Mouse (Mus musculus) adrenal gland, adult 18-20 months (tissue): ENCODE results near the gene Ly6g6e. TPM values are rescaled to one million over a fixed set of nuclear protein-coding genes. Genes with fewer than 3 reads are reported as not detected.

ENCODE experiments used
- DNase-seq, 2 experiments: peaks; one replicate each; pipeline ENCODE4 v3.0.0; 2021 to 2022; ENCODE audit warnings: low spot score in 2 of 2
- total RNA-seq, 2 experiments: library from RNA; stranded (reverse); gene quantifications; 1 replicate in 1 of 2; 2 replicates in 1 of 2; pipeline ENCODE4 v1.2.3; 2021

Ly6g6e gene
- total RNA-seq, 2 experiments from 2014 or later = not detected

DNA sequence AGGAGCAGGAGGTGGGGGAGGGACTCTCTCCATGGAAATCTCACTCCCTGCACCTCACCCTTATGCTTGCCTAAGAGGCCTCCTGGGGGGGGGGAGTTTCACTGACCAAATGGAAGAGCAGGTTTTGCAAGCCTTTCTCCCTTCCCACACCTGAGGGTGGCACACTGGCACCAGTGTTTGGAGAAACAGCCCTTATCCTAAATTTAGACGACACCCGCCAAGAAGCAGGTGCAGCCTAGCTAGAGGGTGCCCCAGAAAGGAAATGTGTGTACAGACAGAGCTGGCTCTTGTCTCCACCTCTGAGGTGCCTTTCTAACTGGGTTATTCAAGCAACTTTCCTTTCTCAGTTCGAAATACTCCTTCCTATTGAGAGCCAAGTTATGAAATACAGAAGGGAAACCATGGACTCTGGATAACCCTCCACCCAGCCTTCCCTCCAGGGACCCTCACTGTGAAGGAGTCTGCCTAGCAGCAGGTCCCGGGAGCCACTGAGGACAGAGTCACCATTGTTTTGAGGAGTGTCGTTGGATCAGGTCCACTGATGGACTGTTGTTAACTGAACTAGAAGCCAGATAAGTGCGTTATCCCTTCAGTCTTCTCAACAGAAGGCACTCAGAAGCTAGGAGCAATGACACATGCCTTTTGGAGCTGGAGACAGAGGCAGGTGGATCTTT is 6.0 kb upstream of the Ly6g6e start:
- no peak for DNase-seq

DNA sequence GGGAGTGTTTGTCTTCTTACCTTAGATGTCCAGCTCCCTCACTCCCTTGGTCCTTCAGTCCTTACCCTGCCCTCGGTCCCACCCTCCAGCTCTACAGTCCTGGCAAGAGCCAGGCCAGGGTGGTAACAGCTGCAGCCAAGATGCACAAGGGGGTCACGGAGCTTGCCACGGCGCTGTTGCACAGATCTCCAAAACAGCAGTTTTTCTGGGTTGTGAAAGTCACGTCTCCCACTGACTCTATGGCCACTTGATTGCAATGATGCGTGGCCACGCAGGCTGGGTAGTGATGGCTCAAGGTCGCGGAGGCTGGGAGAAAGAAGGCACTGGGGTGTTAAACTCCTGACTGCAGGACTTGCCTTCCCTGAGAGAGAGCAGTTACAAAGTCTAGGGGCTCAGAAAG is 5.2 kb upstream of the Ly6g6e start:
- DNase-seq = no peak

DNA sequence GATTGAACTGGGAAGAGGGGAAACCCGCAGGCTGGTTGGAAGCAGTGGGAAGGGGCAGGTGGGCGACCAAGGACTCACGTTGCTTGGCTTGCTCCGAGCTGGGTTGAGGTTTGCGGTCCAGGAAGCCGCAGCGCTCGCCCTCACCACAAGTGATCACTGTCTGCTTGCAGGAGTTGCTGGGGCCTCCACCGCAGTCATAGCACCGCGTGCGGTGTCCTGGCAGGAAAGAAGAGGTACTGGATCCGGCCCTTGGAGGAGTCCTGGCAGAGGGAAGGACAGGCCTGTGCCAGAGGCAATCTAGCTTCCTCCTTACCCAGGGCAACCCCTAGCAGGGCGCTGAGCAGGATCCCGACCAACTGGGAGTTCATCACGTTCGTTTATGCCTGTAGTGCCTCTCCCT is 2.6 kb upstream of the Ly6g6e start:
- DNase-seq = no peak

DNA sequence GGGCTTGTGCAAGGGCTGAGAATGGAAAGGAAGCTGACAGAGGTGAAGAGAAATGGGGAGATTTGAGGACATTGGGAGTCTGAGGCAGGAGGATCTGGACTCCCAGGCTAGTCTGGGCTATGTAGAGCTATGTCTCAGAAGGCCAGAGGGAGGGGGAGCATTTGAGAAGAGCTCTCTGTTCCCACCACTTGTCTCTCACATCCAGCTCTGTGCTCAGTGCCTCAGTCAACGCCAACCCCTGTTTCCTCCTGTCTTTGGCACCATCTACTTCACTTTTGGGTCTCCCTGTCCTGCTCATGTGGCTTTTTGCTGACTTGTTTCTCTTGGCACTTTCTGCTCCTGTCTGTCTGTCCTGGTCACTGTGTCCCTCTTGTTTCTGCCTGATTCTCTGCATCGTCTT is 583 bp downstream of the Ly6g6e start:
- no peak for DNase-seq

DNA sequence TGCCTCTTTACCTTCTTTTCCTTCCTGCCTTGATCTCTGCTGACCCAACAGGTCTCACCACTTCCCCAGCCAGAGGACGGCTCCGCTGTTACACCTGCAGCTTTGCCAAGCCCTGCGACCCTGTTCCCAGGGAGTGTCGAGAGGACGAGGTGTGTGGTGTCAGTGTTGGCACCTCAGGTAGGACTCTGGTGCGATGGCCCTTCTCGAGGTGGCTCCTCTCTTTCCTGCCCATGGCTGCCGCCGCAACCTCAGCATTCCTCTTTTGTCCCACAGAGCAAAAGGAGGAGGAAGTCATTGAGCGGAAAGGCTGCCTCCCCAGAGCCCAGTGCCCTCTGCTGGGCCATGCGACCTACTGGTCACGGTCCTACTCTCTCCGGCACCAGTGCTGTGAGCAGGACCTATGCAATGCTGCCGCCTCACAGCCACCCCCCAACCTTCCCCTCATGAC is 1.1 kb downstream of the Ly6g6e start, which contains the start of gene Ly6g6d:
Ly6g6d (minus strand) TSS at position 280 of the 448 bp plus-strand sequence.
- no peak for DNase-seq

DNA sequence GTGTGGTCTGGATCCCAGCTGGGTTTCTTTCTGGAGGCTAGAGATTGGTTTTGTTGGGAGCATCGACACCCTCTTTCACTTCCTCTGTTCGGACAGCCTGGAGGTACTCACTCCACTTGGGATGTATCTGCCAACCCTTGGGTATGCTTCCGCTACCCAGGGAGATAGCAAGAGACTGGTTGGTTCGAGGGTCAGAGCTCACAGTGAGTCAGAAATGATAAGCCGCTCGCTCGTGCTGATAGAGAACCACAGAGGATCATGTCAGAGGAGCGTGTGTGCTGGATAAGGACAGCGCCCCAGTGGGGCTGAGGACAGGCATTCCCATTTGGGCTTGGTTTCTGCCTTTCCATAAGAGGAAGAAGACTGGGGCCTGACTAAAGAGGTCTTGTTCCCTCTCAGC is 3.1 kb downstream of the Ly6g6e start:
- no peak for DNase-seq

DNA sequence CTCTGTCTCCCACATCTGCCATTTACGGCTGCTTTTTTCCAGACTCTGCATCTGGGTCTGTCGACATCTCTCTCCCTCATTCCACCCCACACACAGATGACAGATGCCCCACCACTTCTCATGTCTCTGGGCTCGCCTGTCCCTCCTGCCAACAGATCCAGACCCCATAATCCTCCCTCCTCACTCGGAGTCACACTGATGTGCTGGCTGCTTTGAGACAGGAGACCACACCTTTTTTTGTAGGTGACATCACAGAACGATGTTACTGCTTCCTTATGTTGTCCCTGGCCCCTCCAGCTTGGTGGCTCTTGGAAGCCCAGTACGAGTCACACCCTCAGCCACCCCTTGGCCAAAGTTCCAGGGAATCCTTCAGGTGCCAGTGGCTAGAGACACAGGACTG is 3.5 kb downstream of the Ly6g6e start:
- no peak for DNase-seq

DNA sequence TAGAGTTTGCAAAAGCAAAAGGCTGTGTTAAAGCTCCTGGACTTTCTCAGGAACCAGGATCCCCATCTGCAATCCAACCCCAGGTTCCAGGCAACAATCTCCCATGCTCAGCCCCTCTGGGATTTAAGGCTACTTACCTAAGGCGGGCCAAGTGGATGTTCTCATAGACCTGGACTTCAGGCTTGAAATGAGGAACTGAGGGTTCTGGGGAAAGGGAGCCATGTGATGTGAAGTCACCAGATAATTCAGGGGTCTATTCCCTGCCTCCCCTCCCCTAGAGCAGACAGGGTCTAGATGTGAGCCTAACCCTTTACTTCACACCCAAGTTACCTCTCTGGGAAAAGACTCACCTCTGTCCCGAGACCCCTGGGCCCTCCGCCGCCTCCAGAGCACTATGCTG is 4.0 kb downstream of the Ly6g6e start:
- no peak for DNase-seq

DNA sequence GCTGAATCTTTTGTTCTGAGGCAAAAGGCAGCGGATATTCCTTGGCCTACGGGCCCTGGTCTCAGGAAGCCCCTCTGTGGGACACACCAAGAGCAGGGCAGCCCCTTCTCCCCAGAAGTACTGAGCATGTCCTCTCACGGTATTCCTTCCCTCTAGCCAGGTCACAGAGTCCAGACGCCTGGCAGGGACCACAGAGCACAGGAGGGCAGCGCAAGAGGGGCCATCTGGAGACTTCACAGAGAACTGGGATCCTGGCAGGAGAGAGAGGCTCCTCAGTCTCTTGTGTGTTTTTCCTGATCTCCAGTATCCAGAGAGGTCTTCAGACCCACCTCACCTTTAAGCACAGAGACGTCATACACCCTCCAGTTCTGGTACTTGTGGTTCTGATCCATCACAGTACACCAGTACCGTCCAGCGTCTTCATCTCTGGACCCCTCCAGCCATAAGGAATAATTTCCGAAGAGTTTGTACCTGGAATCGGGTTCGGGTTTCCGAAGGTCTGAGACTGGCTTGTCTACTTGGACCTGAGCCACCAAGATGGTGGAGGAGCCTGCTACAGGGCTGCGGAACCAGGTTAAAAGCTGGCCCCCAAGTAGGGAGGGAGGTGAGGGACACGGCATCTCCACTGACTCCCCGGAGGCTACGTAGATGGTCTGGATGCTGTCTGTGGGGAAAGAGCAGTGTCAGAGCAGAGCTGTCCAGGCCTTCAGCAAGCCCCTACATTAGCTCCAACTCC is 6.3 kb downstream of the Ly6g6e start:
- no peak for DNase-seq

DNA sequence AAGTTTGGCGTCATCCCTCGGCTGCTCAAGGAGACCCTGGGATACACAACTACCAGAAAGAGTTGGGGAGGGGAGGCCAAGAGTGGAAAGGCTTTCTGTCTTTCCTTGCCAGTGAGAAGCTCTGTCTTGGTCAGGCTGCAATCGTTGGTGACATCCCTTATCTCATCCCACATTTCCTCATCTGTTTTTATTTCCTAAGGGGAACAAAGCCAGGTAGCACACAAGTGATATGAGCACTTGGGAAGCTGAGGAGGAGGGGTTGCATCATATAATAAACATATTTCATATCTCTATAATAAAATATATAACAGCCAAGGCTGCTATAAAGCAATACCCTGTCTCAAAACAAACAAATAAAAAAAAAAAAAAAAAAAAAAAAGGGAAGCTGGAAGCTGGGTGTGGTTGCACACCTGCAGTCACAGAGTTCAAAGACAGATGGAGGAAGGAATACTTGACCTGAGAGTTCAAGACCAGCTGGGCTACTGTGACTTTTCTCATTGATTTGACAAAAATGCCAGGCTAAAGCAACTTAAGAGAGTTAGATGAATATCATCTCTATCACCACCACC is 7.3 kb downstream of the Ly6g6e start:
- DNase-seq = no peak

DNA sequence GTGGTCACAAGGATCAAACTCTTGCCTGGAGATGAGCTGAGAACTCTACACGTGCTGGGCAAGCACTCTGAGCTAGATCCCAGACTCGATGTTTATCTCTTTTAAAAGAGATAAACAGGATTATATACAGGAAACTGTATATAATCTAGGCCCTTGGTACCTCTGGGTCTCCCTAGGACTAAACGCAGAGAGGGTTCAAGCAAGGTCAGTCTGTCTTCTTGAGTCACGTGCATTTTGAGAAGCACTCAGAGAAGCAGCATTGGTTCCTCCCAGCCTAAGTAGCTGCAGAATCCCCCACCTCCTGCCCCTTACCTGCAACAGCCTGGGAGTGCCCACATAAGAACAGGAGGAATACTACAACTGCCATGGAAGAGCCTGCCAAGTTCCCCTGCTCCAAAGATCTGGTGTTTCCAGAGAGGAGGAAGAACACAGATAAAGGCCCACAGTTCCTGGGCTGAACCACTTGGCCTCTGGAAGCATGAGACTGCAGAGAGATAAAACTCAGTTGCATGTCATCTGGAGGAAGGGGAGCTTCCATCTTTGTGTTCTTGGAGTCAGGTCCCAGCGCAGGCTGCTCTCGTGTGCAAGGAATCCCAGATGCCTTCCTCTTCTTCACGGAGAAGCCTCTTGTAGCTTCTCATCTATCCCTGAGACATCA is 8.6 kb downstream of the Ly6g6e start, which contains the start of gene Ly6g6f:
Ly6g6f (minus strand) TSS at position 403 of the 658 bp plus-strand sequence.
- no peak for DNase-seq

DNA sequence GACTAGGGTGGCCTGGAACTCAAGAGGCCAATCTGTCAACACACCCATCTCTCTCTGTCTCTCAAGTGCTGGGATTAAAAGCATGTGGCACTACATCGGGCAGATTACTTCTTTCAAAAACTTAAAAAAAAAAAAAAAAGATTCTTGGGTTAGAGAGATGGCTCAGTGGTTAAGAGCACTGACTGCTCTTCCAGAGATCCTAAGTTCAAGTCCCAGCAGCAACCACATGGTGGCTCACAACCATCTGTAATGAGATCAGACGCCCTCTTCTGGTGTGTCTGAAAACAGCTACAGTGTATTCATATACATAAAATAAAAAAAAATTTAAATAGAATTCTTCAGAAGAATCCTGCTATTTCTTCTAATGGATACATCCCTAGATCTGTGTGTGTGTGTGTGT is 11.4 kb downstream of the Ly6g6e start:
- DNase-seq = no peak

DNA sequence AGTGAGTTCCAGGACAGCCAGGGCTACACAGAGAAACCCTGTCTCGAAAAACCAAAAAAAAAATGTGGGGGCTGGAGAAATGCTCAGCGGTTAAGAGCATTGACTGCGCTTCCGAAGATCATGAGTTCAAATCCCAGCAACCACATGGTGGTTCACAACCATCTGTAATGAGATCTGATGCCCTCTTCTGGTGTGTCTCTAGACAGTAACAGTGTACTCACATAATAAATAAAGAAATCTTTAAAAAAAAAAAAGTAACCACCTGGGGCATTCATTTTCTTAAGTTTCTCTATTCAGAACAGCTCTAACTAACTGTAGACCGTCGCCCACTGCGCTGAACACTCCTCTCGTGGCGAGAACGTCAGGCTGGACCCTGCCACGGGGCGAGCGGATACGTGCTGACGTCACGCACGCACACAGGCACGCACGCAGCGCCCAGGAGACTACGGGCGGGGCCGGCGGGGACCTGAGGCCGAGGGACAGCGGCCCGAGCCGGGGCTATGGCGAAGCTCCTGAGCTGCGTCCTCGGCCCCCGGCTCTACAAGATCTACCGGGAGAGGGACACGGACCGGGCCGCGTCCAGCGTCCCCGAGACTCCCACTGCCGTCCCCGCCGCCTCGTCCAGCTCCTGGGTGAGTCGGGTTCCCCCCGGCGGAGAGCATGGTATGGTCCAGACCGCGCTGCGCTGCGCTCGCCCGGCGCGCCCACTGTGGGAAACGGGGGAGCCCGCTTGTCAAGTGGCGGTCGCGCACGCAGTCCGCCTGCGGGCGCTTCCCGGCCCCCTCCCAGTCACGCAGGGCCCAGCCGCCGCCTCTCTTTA is 12.3 kb downstream of the Ly6g6e start, which contains the start of gene Abhd16a:
Abhd16a (plus strand) TSS at position 439 of the 820 bp plus-strand sequence.
- DNase-seq = peak; percentile 89

DNA sequence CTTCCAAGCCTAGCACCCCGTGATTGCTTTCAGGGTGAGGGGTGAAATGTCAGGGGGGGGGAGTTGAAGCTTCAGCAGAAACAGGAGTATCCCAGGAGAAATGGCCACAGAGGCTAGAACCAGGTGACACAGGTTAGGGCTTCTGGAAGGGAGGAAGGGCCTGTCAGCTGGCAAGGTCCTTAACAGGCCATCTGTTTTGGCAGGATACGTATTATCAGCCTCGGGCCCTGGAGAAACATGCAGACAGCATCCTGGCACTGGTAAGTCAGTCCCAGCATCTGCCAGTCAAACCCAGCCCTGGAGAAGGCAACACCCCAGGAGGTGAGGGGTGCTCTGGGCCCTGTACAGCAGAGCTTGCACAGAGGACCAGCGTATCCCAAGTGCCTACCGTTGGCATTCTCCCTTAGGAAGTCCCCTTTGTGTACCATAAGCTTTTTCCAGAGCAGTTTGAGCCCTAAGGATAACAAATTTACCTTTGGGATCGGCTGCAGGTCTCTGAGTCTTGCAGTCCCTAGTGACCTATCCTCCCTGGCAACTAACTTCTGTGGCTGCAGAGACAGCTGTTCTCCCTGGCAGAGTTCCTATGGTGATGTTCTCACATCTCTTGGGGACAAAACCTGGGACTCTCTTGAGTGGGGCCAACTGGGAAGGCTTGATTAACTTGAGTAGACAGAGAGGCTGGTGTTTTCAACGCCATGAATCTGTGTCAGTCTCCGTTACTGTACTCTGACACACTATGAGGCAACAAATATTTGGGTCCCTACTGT is 13.6 kb downstream of the Ly6g6e start:
- DNase-seq = no peak

DNA sequence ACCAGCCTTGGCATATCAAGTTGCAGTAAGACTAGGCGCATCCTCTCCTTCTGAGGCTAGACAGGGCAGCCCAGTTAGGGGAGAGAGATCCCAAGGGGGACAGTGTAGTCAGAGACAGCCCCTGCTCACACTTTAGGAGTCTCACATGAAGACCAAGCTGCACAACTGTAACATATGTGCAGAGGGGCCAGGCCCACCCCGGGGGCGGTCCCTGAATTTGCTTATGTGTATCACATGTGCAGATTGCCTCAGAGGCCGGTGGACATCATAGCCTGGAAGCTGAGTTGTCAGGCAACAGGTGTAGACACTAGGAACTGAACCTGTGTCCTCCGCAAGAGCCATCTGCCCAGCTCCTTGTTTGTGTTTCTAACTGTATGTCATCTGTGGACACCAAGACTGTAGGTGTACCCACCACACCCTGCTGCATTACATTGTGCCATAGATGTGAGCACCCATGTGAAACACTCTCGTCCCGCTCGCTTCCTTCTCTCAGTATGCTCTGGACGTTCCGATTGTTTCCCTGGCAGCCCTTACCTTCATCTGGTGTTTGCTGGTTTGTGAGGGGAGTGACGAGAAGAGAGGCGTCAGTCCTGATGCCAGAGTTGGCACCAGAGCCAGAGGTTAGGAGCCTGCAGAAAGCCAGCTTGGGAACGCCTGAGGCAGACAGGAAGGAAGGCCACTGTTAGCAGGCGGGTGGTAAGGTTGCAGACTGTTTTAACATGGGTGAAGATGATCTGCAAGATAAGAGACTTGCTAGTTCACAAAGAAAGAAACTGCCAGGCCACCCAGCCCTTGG is 15.9 kb downstream of the Ly6g6e start:
- DNase-seq = no peak

DNA sequence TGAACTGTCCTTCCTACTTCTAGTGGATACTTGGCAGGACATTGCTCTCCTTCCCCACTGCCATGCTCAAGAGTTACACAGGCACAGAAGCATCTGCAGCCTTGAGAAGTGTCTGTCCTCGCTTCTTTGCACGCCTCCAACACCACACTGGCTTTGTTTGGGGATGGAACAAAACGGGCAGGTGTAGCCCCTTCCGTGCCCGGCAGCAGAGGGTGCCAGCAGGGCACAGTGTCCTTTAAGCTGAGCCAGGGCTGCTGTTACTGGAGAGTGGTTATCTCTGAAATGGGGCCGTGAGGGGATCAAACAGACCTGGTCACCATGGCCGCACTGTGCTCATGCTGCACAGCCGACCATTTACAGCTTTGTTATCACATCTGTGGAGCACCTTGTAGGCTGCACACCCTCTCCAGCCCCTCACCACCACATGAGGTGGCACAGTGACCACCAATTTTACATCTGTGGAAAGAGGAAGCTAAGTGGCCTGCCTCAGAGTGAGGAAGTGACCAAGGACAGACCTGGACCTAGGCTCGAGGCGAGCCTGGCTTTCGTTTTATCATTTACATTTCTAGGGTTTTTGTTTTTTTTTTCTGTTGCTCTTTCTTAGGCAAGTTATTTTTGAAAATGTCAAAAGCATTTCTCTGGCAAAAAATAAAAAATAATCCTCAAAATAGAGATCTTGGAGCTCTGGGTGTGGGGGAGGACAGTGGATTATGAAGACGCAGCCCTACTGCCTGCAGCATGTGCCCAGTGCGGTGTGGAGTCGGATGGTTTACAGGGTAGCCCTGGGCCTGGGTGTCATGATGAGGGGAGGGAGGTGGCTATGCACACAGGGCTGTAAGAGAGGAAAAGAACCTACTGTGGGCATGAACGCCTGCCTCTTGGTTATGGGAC is 18.0 kb downstream of the Ly6g6e start:
- no peak for DNase-seq

DNA sequence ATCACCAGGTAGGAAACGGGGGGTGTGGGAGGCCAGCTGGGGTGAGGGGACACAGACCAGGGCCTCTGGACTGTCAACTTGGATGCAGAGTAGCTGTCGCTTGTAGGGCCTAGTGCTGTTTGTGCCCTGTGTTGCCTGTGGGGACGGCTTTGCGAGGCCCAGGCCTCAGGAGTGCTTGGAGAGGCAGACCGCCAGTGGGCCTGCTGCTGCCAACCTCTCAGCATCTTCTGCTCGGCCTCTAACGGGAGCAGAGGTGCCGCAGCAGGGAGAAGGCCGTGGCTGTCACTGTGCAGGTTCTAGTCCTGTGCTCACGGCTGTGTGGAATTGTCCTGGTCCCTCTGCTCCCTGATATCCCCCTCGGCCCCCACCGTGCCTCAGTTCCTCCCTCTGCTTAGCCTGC is 19.9 kb downstream of the Ly6g6e start:
- no peak for DNase-seq

DNA sequence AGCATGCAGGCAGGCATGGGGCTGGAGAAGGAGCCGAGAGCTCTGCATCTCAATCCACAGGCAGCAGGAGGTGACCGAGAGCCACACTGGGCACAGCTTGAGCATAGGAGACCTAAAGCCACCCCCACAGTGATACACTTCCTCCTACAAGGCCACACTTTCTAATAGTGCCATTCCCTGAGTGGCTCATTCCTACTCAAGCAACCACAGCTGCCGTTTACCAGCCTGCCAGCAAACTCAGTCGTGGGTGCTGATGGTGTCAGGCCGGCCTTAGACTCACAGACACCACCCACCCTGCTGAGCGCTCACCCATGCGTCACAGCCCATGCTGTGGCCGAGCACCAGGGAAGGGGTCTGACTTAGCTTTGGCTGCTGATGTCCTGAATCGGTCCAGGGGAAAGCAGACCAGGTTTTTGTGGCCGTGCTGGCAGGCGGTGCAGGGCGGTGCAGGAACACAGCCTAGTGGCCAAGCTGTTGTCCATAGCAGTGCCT is 20.5 kb downstream of the Ly6g6e start:
- DNase-seq = no peak
